Mouse (Mus musculus) heart, adult 2 months (tissue): ENCODE measurements at regions not wholly inside any gene's neighbourhood (a gene's known extent, or its start where the extent isn't known, plus 50 kb on each side); places are given as distances from the start of the nearest gene placed in this dataset.

Experiments
- DNase-seq, 2 experiments: peaks; one replicate each; pipeline ENCODE4 v3.0.0; 2021
- H3K27ac ChIP-seq: fragments of 200-600 bp; 2 replicates; pipeline ENCODE4 v1.8.1; 2022
- H3K27me3 ChIP-seq: fragments of 200-500 bp; 2 replicates; pipeline ENCODE4 v1.6.1; 2012; ENCODE audit warnings: mild to moderate bottlenecking, low read length, inconsistent platforms, mixed read lengths; ENCODE audit not compliant: control insufficient read depth, insufficient read depth
- H3K36me3 ChIP-seq: fragments of 200-500 bp; 2 replicates; pipeline ENCODE4 v1.6.1; 2012; ENCODE audit warnings: low read length, inconsistent platforms; ENCODE audit not compliant: control insufficient read depth, insufficient read depth
- H3K4me1 ChIP-seq: fragments of 200-500 bp; 2 replicates; pipeline ENCODE4 v1.6.1; 2011; ENCODE audit warnings: low read length; ENCODE audit not compliant: control insufficient read depth, insufficient read depth
- H3K4me3 ChIP-seq: fragments of 200-600 bp; 2 replicates; pipeline ENCODE4 v1.8.1; 2022
- H3K79me2 ChIP-seq: fragments of 200-500 bp; replicated peaks from 2 replicates; pipeline ENCODE4 v1.6.1; 2012; ENCODE audit warnings: mild to moderate bottlenecking, inconsistent platforms, low read length, moderate library complexity, mixed read lengths; ENCODE audit not compliant: control insufficient read depth, insufficient read depth
- H3K9ac ChIP-seq: fragments of 200-500 bp; 2 replicates; pipeline ENCODE4 v1.6.1; 2012; ENCODE audit warnings: low read depth, mild to moderate bottlenecking, control low read depth, inconsistent platforms, low read length, mixed read lengths
- CTCF ChIP-seq: fragments of 200-600 bp; IDR thresholded peaks from 2 replicates; pipeline ENCODE4 v1.8.1; 2022; ENCODE audit warnings: antibody characterized with exemption, mild to moderate bottlenecking, moderate library complexity
- EP300 ChIP-seq: fragments of 200-500 bp; IDR thresholded peaks from 2 replicates; pipeline ENCODE4 v1.6.1; 2011; ENCODE audit warnings: low read depth, low read length, control low read depth; ENCODE audit not compliant: insufficient read depth
- POLR2A ChIP-seq: fragments of 200-500 bp; IDR thresholded peaks from 2 replicates; pipeline ENCODE4 v1.6.1; 2011; ENCODE audit warnings: mild to moderate bottlenecking, low read depth, low read length, control low read depth; ENCODE audit not compliant: insufficient read depth
- WGBS: fragments of 180-500 bp; shearing (Covaris S2); methylation state at CpG from one replicate; pipeline ENCODE4 v1.1.7; 2018; 5-methylcytosine and 5-hydroxymethylcytosine counted together
- intact Hi-C: fragments of 180-260 bp; cut with DNase I; formaldehyde crosslinking; loops from one replicate; pipeline ENCODE4 v1.15.1; 2025

- no peak for DNase-seq
- no peak overlapping the region for H3K4me3 ChIP-seq
- H3K4me1 ChIP-seq = no peaks in the 10 kb centered on the region
- no peak overlapping the region for H3K9ac ChIP-seq
- no peaks in the 10 kb centered on the region for H3K27me3 ChIP-seq
- 85% methylated on average over 4 of the region's 4 CpGs for WGBS
- TF ChIP-seq EP300 (no peak), POLR2A (no peak), CTCF (no peak)
- H3K36me3 ChIP-seq = no peaks in the 10 kb centered on the region
- no peaks in the 10 kb centered on the region for H3K79me2 ChIP-seq
- intact Hi-C loops = no loop called here
- H3K27ac ChIP-seq = no peak overlapping the region
Measured at GRCm38 (mm10) chr16:47081896-47082295, 583.6 kb upstream of the Nectin3 start.

- H3K4me3 ChIP-seq = no peak overlapping the region
- H3K9ac ChIP-seq = no peak overlapping the region
- no peaks in the 10 kb centered on the region for H3K36me3 ChIP-seq
- H3K27ac ChIP-seq = no peak overlapping the region
- no peak for DNase-seq
- WGBS = 28% methylated on average over 2 of the region's 2 CpGs
- H3K79me2 ChIP-seq = no peaks in the 10 kb centered on the region
- TF ChIP-seq POLR2A = no peak
- TF ChIP-seq CTCF = no peak
- TF ChIP-seq EP300 = no peak
- H3K4me1 ChIP-seq = no peaks in the 10 kb centered on the region
- no peaks in the 10 kb centered on the region for H3K27me3 ChIP-seq
- intact Hi-C loops = no loop called here
Measured at GRCm38 (mm10) chr16:47080330-47080729, 582.0 kb upstream of the Nectin3 start.

- H3K9ac ChIP-seq = no peak overlapping the region
- DNase-seq = no peak
- H3K27me3 ChIP-seq = no peaks in the 10 kb centered on the region
- WGBS = 63% methylated on average over 8 of the region's 8 CpGs
- no peaks in the 10 kb centered on the region for H3K4me1 ChIP-seq
- intact Hi-C loops = no loop called here
- no peaks in the 10 kb centered on the region for H3K36me3 ChIP-seq
- H3K4me3 ChIP-seq = no peak overlapping the region
- no peak for TF ChIP-seq EP300
- TF ChIP-seq CTCF = no peak
- no peak for TF ChIP-seq POLR2A
- H3K27ac ChIP-seq = no peak overlapping the region
- no peaks in the 10 kb centered on the region for H3K79me2 ChIP-seq
Measured at GRCm38 (mm10) chr16:47059293-47059963, 561.1 kb upstream of the Nectin3 start.

DNA sequence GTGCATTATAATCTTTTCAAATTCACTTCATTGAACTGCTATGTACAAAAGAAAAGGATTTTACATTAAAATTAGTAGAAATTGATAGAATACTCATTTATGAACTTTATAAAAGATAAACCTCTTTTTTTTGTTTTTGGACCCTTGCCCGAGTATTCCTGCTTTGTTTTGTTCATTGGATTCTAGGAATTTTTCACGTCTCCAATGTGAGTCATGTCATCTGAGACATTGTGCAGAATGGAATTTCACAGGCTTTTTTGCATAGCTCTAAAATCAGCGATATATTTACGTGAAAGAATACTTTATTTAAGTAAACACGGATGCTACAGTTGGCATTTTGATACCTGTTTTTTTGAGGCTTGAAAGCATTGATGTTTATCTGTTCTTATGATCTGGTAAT is 560.5 kb upstream of the Nectin3 start:
- intact Hi-C loops = no loop called here
- Histone ChIP-seq H3K4me3 (no peak overlapping the region), H3K36me3 (no peaks in the 10 kb centered on the region), H3K4me1 (no peaks in the 10 kb centered on the region), H3K9ac (no peak overlapping the region), H3K79me2 (no peaks in the 10 kb centered on the region), H3K27me3 (no peaks in the 10 kb centered on the region), H3K27ac (no peak overlapping the region)
- 60% methylated on average over 5 of the region's 5 CpGs for WGBS
- no peak for DNase-seq
- TF ChIP-seq POLR2A = no peak
- TF ChIP-seq CTCF = no peak
- no peak for TF ChIP-seq EP300

DNA sequence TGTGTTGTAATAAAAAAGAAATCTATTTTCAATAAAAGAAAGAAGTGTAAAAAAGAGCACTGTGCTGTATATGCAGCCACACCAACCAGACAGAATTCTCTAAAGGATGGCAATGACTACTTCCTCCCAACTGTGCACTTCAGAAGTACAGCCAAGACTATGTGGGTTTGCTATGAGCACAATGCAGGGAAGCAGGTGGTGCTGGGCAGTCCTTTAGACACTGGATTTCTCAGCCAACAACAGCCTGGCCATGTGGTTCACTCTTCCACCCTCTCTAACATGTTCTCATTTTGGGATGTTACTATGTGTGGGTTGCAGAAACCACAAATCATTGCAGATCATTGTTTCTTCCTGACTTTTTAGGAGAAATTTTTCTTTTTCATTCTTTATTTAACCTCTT is 527.6 kb upstream of the Nectin3 start:
- H3K9ac ChIP-seq = no peak overlapping the region
- H3K27me3 ChIP-seq = no peaks in the 10 kb centered on the region
- H3K36me3 ChIP-seq = no peaks in the 10 kb centered on the region
- H3K27ac ChIP-seq = no peak overlapping the region
- no peak for DNase-seq
- H3K79me2 ChIP-seq = no peaks in the 10 kb centered on the region
- H3K4me3 ChIP-seq = no peak overlapping the region
- TF ChIP-seq CTCF = no peak
- no peak for TF ChIP-seq POLR2A
- TF ChIP-seq EP300 = no peak
- intact Hi-C loops = no loop called here
- H3K4me1 ChIP-seq = no peaks in the 10 kb centered on the region

GRCm38 (mm10) chr16:47017486-47017885 is 519.2 kb upstream of the Nectin3 start:
- WGBS = 66% methylated on average over 3 of the region's 3 CpGs
- TF ChIP-seq POLR2A (no peak), CTCF (no peak), EP300 (no peak)
- no peak overlapping the region for H3K9ac ChIP-seq
- no peaks in the 10 kb centered on the region for H3K79me2 ChIP-seq
- DNase-seq = no peak
- intact Hi-C loops = no loop called here
- H3K27ac ChIP-seq = no peak overlapping the region
- H3K36me3 ChIP-seq = no peaks in the 10 kb centered on the region
- no peaks in the 10 kb centered on the region for H3K27me3 ChIP-seq
- no peak overlapping the region for H3K4me3 ChIP-seq
- H3K4me1 ChIP-seq = no peaks in the 10 kb centered on the region
